Mouse (Mus musculus): ENCODE measurements around the gene Krtcap3.

Gene Krtcap3

DNA sequence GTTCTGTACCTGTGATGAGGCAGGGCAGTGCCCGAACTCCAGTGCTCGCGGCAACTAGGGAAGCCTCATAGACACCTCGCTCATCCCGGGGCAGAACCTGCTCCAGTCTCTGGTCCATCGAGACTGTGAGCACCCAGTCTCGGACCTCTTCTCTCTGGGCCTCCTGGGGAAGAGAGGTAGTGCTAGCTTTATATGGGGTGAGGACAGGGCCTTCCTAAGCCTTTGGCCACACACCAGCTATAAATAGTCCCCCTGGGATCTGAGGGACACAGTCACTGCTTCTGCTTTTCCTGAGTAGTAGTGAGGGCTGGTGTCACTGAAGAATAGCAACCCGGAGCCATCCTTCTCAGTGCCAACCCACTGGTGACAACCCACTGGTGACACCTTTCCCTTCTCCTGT lies 2.3 kb downstream of the Krtcap3 start:
- no peak for DNase-seq

- DNase-seq: peak; percentile 46
Observed at GRCm38 (mm10) chr5:31254452-31254851, 3.0 kb downstream of the Krtcap3 start.

DNA sequence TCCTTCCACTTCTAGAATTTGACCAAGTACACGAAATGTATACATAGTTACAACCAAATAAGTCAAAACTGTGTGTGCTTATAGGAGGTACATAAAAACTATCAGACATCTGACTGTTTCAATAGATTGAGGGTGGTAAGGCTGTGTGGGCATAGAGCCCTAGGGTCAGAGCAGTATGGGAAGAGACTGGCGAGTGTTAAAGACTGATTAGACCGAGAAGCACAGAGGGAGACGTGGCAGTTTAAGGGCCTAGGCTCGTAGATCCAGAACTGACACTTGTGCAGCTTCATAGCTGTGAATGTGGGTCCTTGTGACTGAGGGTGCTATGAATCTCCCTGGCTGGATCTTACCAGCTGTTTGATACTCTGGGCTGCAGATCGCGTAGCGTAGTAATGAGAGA lies 3.4 kb downstream of the Krtcap3 start:
- DNase-seq: no peak

GRCm38 (mm10) chr5:31255381-31255780 lies 3.9 kb downstream of the Krtcap3 start:
- DNase-seq: no peak

GRCm38 (mm10) chr5:31255971-31256370 lies 4.5 kb downstream of the Krtcap3 start:
- DNase-seq: no peak

DNA sequence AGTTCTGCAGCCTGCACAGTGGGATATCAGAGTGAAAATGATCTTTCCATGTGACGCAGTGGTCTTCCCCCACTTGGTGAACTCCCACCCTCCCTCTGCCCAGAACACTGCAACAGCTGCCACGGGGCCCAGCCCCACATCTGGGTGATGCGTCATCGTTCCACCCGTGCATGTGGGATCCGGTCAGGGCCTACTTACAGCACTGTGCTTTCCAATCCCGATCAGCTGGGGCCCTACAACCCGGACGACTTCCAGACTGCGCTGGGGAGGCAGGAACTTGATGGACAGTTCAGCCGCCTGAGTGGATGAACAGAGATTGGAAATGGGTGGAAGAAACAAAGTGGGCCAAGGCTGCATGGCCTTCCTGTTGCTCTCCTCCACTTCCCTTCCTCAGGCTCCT lies 6.1 kb downstream of the Krtcap3 start:
- DNase-seq: no peak

- no peak for DNase-seq
Observed at GRCm38 (mm10) chr5:31266101-31266500, 14.6 kb downstream of the Krtcap3 start.

GRCm38 (mm10) chr5:31267686-31268085 lies 16.2 kb downstream of the Krtcap3 start:
- no peak for DNase-seq

DNA sequence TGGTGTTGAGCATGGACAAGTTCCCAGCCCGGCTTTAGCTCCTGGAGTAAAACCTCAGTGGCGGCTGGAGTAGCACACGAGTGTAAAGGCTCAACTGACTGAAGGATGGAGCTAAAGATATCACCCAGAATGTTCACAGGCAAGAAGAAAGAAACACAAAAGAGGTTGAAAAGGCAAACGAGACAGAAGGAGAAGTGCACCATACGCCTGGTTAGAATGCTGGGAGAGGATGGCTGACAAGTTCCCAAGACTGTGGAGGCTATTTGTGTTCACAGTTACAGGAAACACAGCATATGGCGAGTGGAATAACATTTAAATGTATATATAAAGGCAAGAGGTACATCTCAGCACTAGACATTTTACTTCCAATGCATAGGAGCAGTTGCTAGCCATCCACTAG lies 21.5 kb downstream of the Krtcap3 start:
- DNase-seq: no peak

- DNase-seq: no peak
Observed at GRCm38 (mm10) chr5:31279245-31279988, 27.9 kb downstream of the Krtcap3 start.

GRCm38 (mm10) chr5:31288225-31288624 lies 36.7 kb downstream of the Krtcap3 start:
- no peak for DNase-seq

GRCm38 (mm10) chr5:31288655-31289054 lies 37.2 kb downstream of the Krtcap3 start:
- DNase-seq: no peak

- no peak for DNase-seq
Observed at GRCm38 (mm10) chr5:31289626-31290230, 38.2 kb downstream of the Krtcap3 start.

DNA sequence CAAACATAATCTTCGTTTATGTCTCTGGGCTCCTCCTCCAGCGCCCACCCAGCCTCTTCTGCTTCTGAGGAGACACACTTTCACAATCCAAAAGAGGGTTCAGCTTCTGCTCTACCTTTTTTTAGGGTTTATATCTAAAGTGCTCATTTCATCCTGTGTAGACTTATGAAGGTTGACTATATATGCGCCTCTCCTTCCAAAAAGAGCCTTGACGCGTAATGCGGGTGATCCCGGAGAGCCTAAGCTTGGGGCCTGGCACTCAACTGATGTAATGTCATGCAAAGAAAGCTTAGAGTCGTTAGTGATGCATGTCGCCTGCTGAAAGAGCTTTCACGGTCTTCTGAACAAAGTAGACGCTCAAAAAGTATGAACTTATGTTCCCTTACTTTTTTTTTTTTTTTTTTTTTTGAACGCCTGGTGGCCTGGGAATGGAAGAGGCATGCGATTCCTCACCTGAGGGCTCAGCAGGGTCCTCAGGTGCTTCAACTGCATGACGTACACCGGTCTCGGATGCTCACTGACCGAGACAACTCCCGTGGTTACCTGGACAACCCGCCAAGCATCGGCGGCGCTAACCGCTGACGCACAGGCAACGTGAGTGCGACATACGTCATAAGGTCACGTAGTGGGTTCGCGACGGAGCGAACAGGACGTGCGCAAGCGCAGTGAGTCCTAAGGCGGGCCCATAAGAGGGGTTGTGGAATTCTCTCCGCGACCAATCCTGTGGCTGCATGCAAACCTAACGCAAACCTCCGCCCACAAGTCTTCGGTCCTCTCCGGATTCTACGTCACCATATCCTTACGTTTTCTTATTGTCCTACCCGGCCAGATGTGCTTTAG lies 39.2 kb downstream of the Krtcap3 start, which contains the start of gene Ift172:
Gene Ift172 (minus strand): TSS at position 596 of the 840 bp plus-strand sequence.
- peak; percentile 97 for DNase-seq

GRCm38 (mm10) chr5:31291361-31291688 lies 39.8 kb downstream of the Krtcap3 start:
- no peak for DNase-seq

DNA sequence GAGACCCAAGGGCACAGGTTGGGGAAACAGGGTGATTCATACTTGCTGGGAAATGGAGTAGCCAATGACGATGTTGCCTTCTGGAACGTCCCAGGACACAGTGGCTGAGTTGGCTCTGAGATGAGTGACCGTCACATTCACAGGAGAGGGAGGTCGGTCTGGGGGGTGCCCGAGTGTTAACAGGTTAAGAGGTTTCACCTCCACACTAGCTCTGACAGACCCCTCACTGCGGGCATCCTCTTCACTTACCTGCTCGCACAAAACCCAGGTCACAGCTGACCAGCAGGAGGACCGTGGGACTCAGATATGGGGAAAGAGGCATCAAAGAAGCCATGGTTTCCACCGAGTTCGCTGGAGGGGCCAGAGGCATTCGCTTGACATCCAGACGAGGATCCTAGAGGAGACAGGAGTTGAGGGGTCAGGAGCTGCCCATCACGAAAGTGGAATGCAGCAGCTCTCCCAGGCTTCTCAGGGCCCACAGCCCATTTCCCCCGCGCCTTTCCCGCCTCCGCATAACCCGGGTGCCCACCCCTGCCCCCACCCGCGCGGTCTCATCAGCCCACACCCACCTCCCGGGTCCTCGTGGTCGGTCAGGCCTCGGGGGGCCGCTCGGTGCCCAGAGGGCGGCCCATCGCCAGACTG lies 43.6 kb downstream of the Krtcap3 start:
- DNase-seq: no peak

- no peak for DNase-seq
Observed at GRCm38 (mm10) chr5:31295606-31296141, 44.2 kb downstream of the Krtcap3 start, which contains the start of gene Fndc4. Gene Fndc4, minus strand, starts transcription at chr5:31296080.

DNA sequence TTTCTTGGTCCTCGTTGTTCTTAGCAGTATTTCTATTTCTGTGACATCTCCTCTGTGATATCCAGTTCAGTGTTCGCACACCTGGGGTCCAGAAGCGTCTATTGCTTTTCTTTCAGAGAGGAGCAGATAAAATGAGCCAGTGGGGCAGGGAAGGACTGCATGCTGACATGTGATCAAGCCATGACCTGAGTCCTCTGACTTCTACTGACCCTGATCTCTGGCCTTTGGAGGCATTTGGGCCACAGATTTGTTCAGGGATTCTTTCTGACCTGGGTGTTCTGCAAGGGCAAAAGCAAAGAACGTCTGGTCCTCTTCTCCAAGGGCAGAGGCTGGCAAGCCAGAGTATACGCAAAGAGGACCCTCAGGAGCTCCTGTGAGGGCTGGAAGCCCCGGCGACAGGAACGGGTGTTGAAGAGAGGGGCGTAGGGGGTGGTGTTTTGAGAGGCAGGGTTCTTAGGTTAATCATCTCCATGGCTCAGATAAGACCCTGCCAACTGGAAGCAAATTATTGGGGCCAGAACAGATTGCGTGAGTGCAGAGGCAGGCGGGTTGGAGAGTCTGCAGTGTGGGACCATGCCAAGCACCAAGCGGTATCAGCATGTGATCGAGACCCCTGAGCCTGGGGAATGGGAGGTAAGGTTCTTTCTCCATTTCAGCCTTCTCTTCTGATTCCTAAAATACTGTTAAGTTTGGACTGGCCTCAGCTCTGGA lies 45.7 kb downstream of the Krtcap3 start, which contains the start of gene Gckr:
Gene Gckr (plus strand): TSS at position 397 of the 711 bp plus-strand sequence.
- DNase-seq: no peak

DNA sequence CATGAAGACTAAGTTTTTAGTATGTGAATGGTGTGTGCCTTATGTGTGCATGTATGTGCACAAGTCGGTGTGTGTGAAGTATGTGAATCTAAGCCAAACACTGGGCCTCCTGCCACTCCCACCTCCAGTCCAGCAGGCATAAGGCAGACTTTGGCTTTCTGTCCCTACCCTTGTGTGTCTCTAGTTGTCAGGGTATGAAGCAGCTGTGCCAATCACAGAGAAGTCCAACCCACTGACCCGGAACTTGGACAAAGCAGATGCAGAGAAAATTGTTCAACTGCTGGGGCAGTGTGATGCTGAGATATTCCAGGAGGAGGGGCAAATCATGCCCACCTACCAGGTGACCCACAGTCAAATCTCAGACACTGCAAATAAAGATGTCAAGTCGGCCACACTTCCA lies 46.5 kb downstream of the Krtcap3 start:
- peak; percentile 38 for DNase-seq

GRCm38 (mm10) chr5:31298486-31298885 lies 47.0 kb downstream of the Krtcap3 start:
- no peak for DNase-seq

- DNase-seq: no peak
Observed at GRCm38 (mm10) chr5:31301866-31302265, 50.4 kb downstream of the Krtcap3 start.

All from kidney, adult 9 months (tissue).